Mouse (Mus musculus) liver, adult 2 months (tissue): ENCODE data around the gene Krtdap.

Experiments used
- CTCF ChIP-seq: fragments of 200-500 bp; IDR thresholded peaks from 2 replicates; pipeline ENCODE4 v1.5.1; 2011; ENCODE audit warnings: low read depth, low read length, control low read depth
- POLR2A ChIP-seq: fragments of 200-500 bp; IDR thresholded peaks from 2 replicates; pipeline ENCODE4 v1.6.1; 2011; ENCODE audit warnings: low read length, control low read depth; ENCODE audit not compliant: insufficient read depth; ENCODE audit errors: extremely low read depth

- TF ChIP-seq CTCF (no peak), POLR2A (no peak)
These were observed 25.8 kb upstream of the Krtdap start for GRCm38 (mm10) chr7:30761769-30762352.
